Mouse (Mus musculus) heart, postnatal 36 days (tissue): ENCODE results near the gene Ptafr. TPM values are rescaled to one million over a fixed set of nuclear protein-coding genes. Genes with fewer than 3 reads are reported as not detected.

Experiments
- DNase-seq, 2 experiments: peaks; one replicate each; pipeline ENCODE4 v3.0.0; 2021 to 2022
- intact Hi-C: fragments of 180-260 bp; cut with DNase I; formaldehyde crosslinking; loops from one replicate; pipeline ENCODE4 v1.15.1; 2025
- total RNA-seq, 2 experiments: library from RNA; stranded (reverse); gene quantifications; 2 replicates each; pipeline ENCODE4 v1.2.3; 2021

The Ptafr gene
- 1 to 10 TPM; 1.8 to 3.2 TPM for total RNA-seq

DNA sequence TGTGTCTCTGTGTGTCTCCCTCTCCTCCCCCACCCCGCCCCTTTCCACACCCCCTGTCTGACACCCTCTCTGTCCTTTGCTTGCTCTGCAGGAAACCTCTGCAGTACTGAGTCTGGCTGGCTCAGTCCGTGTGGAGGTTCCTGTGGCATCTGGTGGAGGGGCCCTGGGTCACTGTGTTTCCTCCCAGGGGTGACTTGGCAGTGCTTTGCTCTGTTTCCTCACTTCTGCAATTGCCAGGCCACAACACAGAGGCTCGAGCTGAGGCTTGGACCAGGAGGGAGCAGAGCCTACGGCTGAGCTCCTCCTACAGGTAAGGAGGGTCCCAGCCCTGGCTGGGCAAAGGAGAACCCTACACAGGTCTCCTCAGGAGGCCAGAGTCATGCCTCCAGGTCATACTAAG, at the start of gene Ptafr:
Gene Ptafr, plus strand, starts transcription at position 103 of the 400 bp plus-strand sequence.
- intact Hi-C loops: no loop called here
- peak; percentile 39 to 49 for DNase-seq

DNA sequence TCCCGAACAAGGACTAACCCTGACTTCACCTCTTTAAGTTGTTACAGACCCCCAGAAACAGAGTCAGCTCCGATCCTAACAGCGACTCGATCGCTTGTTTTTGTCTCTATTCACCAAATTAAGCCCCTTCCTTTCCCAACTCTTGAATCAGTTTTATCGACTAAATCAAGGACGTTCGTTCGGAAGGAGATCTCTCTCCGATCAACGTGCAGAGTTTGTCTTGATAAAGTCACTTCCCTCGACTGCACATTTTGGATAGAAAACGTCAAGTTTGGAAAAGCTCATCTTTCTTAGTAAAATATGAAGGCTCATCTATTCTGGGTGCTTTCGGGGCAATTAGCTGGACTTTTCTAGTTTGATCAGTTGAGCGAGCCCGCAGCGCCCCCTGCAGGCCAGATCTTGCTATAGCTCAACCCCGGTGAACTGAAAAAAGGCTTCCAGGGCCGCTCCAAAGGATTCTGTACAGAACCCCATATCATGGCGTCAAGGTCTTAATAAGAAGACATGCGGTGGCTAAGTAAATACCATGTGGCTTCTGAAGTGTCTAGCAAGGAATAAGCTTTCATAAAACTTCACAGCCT, 49.2 kb upstream of the Ptafr start:
- intact Hi-C loops: loop anchor here (1.0 to 5.0 kb wide), 4 partner anchors 51 to 302 kb away; partner anchors contain the start of genes Med18 and Ythdf2
- peak; percentile 89 to 91 for DNase-seq

DNA sequence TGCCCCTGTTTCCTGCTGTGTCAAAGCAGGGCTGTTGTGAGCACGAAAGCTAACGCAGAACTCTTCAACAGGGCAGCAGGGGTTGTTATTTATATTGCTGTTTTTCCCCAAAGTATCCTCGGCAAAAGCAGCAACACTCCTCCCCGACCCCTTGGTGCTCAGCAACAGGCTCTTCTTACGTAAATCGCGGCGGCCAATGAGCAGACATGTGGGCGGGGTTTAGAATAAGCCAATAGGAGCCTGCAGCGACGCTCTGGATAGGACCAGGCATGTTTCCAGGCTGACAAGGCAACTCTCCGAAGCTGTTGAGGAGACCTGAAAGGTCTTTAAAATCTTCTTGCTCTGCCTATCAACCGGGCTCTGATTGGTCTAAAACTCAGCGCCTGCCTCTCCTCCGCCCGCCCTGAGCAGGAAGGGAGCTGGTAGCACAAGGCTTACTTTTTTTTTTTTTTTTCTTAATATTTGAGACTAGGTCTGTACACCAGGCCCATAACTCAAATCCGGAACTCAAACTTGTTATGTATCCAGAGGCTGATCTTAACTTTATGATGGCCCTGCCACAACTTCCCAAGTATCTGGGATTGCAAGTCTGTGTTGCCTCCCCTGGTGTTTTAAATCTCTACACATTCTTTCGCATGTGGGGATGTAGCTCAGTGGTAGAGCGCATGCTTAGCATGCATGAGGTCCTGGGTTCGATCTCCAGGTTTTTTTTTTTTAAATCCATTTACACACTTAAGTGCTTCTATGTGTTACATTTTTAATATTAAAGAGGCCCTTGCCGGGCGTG, 48.3 kb upstream of the Ptafr start:
- intact Hi-C loops: loop anchor here (1.0 kb wide), 1 partner anchor 170 kb away; no protein-coding TSS in a partner anchor
- peak; percentile 84 to 86 for DNase-seq

DNA sequence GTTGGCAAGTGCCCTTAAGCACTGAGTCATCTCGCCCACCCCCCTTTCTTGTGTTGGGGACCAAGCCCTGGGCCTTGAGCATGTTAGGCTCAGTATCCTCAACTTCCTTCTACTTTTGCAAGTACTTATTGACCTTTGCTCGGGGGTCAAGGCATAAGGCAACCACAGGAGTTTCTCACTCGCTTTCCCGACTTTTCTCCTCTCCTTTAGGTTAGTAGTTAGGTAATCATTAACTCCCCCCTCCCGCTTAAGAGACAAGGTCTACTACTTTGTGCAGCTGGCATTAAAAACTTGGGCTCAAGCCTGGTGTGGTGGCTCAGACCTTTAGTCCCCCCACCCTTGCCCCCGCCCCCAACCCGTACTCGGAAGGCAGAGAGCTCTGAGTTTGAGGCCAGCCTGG, 45.8 kb upstream of the Ptafr start:
- intact Hi-C loops: no loop called here
- no peak for DNase-seq

DNA sequence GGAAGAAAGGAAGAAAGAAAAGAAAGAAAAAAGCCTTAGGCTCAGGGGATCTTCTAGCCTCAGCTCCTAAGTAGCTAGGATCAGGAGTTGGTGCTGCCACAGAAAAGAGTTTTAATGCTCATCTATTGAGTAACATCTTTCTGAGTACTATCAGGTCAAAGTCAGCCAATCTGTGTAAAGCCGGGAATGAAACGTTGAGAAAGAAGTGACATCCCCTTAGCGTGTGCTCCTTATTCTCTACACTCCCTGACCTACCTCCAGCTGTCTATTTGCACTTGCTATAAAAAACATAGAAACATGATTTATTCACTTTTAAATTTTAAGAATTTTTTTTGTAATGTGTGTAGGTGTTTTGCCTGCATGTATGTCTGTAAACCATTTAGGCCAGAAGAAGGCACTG, 44.7 kb upstream of the Ptafr start:
- no peak for DNase-seq
- intact Hi-C loops: no loop called here

DNA sequence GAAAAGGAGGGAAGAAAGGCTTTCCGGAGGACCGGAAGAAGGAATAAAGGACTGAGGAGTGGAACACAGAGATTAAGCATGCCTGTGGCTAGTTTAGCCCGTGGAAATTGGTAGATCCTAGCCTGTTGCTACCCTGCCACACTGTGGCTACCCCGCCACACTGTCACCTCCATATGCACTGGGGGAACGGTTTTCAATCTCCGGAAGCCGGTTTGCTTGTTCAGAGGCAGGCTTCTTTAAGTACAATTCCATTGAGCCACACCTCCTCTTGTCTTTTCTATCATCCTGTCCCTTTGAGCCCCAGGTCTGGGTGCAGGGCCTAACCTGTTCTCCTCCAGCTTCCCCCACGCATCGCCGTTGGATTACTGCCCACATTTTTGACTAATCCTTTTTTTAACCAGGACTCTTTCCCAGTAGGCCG, 39.5 kb upstream of the Ptafr start:
- intact Hi-C loops: no loop called here
- DNase-seq: no peak

DNA sequence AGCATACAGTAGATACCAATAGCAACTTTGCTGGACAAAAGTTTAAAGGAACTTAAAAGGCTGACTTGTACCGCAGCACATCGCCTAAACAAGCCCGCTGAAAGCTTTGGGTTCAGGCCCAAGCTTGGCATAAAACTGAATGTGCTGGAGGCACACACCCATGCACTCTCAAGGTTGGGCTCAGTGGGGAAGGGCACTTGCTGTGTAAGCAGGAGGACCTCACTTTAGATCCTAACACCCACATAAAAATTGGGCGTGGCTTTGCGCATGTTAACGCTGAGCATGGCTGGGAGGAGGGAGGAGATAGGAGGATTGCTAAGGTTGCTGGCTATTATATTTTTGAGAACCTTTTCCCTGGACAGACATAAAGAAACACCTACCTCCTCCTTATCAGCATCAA, 39.1 kb upstream of the Ptafr start:
- no peak for DNase-seq
- intact Hi-C loops: no loop called here

DNA sequence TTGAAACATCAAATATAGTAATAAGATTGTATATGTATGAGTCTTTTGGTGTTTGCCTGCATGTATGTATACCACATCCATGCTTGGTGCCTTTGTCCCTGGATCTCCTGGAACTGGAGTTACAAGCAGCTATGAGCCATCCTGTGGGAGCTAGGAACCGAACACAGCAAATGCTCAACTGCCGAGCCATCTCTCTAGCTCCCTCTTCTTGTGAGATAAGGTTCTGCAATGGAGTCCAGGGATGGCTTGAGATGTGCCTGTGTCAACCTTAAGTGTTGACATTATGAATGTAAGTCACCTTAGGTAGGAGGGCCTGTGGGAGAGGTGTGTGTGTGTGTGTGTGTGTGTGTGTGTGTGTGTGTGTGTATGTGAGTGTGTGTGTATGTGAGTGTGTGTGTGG, 37.2 kb upstream of the Ptafr start:
- no peak for DNase-seq
- intact Hi-C loops: no loop called here

DNA sequence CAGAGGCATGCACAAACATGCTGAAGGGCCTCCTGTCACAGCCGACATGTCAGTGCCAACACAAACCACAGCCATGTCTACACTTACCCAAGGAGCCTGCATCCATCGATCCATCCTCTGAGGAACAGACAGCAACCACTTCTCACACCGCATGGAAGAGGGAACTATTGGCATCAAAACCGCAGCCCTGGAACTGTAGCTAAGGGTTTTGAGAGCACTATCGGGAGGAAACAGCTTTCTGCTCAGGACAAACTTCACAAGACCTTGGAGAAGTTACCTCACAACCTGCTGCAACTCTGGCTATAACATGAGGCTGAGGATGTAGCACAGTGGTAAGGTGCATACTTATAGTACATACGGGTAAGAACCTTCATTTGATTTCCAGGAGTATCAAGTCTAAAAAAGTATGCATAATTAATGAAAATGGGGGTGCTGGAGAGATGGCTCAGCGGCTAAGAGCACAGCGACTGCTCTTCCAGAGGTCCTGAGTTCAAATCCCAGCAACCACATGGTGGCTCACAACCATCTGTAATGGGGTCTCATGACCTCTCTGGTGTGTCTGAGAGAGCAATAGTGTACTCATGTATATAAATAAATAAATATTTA, 35.8 kb upstream of the Ptafr start:
- intact Hi-C loops: no loop called here
- no peak for DNase-seq

DNA sequence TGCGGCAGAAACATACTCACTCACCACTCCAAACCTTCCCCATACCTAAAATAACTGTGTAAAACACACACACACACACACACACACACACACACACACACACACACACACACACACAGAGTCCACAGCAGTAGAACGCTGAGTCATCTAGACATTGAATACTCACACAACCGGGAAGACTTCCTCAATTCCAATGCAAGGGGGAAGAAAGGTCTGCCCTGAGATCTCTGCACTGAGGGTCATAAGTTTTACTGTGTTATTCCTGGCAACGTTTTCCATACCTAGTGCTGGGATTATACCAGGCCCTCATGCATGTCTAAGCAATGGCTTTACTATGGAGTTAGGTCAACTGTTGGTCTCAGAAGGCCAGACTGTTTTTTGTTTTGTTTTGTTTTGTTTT, 34.5 kb upstream of the Ptafr start:
- intact Hi-C loops: no loop called here
- DNase-seq: no peak

DNA sequence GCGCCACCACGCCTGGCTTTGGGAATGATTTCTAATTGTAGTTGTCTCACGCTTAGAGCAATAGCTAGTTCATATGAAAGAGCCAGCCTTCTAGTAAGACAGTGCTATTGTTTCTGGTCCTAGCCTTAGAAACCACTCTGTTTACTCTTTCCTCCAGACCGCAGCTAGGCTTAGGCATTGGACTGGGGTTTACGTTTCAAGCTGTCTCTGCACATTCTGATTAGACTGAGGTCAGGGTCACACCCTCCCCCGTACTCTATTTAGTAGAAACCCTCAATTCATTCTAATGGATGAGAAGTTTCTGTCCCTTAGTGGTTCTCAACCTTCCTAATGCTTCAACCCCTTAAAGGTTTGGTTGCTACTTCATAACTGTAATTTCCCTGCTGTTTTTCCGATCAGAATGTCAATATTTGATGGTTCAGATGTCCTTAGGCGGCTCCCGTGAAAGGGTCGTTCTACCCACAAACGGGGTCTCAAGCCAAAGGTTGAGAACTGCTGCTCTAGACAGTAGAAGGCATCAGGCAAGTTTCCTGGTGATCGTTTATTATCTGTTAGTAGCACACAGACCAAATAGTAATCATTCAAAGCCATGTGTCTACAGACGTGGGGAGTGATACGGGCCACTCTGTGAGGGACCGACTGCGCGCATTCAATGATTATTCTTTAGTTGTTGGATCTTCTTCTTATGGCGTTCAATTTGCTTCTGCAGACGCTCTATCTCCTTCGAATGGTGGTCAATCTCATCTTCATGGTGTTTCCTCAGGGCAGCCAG, 33.6 kb upstream of the Ptafr start:
- no peak for DNase-seq
- intact Hi-C loops: no loop called here

DNA sequence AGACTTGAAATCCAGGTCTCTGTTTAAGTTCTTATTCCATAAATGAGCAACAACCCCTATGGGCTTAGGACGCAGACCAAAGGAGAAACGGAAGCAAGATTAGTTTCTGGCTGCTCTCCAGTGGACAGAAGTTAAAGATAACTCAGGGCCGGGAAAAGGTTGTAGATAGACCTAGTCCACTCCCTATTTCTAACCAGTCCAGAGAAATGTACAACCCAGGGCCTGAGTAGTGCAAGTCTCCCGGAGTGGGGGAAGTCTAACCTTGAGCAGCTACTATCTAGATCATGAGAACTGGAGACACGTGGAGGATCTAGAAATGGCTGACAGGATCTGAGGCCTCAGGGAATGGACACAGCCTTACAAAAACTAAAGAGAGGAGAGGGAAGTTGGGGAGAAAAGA, 31.4 kb upstream of the Ptafr start:
- peak in 1 of 2 experiments; percentile 26 for DNase-seq
- intact Hi-C loops: no loop called here

DNA sequence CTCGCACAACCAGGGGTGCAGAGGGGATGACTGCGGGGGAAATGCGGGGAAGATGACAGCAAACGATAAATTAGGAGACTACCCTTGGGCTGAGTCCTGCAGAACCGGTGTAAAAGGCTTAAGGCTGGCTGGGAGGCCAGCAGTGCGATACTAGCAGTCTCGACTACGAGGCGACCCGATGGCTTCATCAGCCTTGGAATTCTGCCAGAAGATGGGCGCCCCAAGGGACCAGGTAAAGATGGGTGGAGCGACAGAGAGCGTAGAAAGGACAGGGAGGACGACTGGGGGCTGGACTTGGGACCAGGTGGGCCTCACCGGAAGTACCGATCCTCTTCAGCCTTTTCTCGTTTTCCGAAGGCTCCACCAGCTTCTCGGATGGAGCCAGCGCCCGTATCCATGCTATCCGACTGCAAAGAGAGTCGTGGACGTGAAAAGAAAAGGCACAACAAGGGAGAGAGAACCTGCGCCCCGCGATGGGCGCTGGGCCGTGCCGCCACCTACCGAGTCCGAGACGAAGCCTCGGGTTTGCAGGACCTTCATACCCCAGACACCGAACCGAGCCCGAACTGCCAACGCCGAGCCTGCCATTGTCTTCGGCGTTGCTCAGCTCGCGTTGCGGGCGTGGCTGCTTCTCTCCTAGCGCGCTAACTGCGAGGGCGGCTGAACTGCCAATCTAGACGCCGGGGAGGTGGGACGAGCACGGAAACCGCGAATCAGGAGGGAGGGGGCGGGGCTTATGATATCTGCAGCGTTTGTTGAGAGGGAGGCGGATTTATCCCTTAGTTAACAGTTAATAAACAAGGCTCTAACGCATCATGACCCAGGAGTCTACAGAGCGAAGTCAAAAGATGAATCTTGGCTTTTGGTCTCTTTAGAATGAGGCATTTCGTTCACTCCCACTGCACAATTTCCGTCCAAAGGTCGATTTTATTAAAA, 30.6 kb upstream of the Ptafr start, which contains the start of gene Atpif1:
Gene Atpif1, minus strand, starts transcription at position 679 of the 936 bp plus-strand sequence.
- intact Hi-C loops: no loop called here
- DNase-seq: peak; percentile 83 to 87

DNA sequence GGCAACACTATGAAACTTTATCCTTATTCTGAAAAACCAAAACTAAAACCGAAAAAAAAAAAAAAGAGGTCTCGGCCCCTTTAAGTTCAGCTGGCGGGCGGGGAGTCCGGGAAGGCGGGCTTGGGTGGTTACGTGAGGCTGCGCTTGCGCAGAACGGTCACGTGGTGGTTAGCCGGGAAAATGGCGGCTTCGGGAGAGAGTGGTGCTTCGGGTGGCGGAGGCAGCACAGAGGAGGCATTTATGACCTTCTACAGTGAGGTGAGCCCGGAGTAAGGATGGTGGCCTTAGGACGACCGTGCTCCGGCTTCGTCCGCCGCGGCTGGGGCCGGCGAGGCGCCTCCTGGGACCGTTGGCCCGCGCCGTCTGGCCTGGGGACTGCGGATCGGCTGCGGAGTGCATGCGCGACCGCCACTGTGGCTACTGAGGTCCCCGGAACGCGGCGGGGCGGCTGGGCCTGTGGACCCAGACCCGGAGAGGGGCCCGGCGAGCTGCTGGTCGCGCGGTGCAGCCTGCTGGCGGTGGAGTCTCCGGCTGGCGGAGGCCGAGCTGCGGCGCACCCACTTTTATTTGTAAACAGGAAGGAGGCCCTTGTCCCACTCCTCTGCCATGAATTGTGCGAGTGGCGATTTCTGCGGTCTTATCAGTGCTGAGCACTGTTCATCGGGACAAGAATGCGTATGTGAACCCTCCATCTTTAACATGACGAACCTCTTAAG, 28.3 kb upstream of the Ptafr start, which contains the start of gene Dnajc8:
Gene Dnajc8, plus strand, starts transcription at position 145 of the 716 bp plus-strand sequence.
- intact Hi-C loops: no loop called here
- peak; percentile 93 to 96 for DNase-seq

DNA sequence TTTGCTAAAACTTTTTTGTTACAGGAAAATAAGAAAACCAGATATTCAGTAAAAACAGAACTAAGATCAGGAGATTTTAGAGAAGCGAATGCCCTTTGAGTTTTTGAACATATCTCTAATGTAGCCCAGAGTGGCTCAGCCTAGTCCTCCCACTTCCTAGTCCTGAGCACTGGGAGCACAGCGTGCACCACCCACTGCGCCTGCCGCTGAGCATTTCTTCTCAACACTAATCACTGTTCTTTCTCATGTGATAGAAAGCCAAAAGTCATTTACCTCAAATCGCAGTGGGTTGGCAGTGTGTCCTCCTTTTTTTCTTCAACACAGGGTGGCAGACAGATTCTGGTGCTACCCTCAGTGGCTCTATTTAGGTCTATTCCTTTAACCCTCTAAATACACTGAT, 24.4 kb upstream of the Ptafr start:
- no peak for DNase-seq
- intact Hi-C loops: no loop called here

DNA sequence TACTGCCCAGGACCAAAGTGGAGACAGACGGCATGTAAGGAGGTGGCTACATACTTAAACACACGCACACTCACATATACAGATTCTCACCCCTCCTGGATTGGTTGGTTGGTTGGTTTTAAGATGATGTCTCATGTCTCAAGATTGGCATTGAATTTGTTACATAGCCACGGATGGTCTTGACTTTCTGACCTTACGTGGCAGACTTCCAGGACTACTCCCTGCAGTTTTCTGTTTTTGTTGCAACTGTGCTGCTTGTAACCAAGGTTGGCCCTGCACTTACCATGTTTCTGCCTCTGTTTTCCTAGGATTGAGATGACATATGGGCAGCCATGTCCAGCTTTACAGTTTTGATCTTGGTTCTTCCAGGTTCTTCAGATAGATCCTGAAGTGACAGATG, 22.5 kb upstream of the Ptafr start:
- no peak for DNase-seq
- intact Hi-C loops: loop anchor here (10.0 kb wide), 1 partner anchor 383 kb away; the partner anchor contains the start of gene Fam76a

DNA sequence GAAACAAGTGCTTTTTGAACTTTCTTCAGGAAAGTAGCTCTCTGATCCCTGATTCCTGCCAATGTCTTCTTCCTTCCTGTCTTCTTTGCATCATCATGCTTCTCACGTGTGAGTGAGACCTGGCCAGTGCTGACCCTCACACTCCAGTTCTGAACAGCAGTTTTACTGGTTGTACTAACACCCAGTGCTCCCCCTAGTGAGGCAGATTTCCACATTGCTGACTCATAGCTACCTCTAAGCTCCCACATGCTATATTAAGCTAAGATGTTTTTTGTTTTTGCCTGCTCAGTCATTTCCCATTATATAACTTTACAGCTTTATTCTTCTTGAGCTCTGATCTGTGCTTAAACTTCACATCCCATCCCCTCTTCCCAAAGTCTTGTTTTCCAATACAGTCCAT, 21.1 kb upstream of the Ptafr start:
- intact Hi-C loops: loop anchor here (10.0 kb wide), 1 partner anchor 382 kb away; the partner anchor contains the start of gene Fam76a
- DNase-seq: no peak

DNA sequence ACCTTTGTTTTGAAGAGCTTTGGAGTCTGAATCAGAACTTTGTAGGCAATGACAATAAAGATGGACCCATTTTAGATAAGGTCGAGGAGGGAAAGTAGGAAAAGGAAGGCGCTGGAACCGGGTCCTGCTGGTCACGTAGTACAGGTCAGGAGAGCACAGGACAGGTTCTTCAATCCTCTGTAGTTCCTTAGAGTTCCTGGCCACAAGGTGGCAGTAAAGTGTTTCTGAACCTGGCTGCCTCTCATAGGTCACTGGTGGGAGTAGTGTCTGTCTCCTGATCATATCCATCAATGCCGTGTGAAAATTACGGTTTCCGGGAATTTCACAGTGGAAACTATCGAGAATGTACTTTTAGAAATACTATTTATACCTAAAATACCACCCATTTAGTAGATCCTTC, 18.0 kb upstream of the Ptafr start:
- peak; percentile 74 to 75 for DNase-seq
- intact Hi-C loops: loop anchor here (1.0 to 10.0 kb wide), 3 partner anchors 89 to 379 kb away; partner anchors contain the start of gene Fam76a

DNA sequence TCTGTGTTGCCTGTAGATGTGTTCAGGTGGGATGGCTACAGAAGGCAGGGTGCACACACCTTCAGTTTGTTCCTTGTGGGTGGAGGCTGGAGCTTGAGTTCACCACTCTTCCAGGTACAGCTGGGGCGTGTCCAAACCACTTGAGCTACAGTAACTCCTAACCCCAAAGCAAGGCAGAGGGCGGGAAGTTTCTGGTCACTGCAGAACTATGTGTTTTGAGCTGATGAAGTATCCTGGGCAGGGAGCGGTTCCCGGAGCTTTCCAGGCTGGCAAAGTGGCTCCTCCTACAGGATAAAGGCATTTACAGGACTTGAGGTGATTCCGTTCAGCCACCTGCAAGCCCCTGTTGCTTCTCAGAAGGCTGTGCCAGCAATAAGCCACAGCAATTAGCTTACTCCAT, 9.6 kb upstream of the Ptafr start:
- intact Hi-C loops: loop anchor here (2.0 kb wide), 1 partner anchor 81 kb away; no protein-coding TSS in a partner anchor
- no peak for DNase-seq
